Mouse (Mus musculus): ENCODE measurements around the gene Apom. TPM values are rescaled to one million over a fixed set of nuclear protein-coding genes. Genes with fewer than 3 reads are reported as not detected.

The Apom gene
- total and polyA plus RNA-seq, 2 experiments from 2014 or later: 0.37 TPM; not detected in 1

DNA sequence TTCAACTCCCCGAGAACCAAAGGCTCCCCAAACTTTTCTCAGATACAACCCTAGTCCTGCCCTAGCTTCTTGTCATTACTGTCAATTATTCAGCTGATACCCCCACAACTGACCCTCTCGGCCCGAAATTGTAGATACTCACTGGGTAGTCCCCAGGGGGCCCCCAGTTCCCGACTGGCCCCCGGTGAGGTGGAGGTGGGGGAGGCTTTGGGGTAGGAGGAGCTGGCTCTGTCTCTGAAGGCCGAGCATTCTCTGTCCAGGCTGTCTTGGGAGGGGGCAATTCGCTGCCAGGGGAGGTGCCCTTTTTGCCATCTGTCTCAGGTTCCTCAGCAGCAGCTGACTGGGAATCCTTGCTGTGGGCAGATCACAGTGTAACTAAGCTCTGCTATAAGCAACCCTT is 27.8 kb upstream of the Apom start:
- no peak for ATAC-seq
- Histone ChIP-seq H3K9ac (replicated peaks; ENCODE audit: low read length) (no peak overlapping the region), H3K4me2 (ENCODE audit: low read depth, low read length) (no peak overlapping the region), H3K27ac (no peak overlapping the region), H3K9me3 (ENCODE audit: low read length) (no peaks in the 10 kb centered on the region), H3K4me3 (ENCODE audit: low read length) (no peak overlapping the region), H3K27me3 (ENCODE audit: insufficient read depth, low read length) (no peaks in the 10 kb centered on the region), H3K36me3 (ENCODE audit: insufficient read depth, low read length) (peaks cover 75% of the 10 kb centered on the region), H3K4me1 (ENCODE audit: insufficient read depth, low read length) (0 out of 2 replicates have a peak, but pooled peaks cover 3% of the 10 kb centered on the region)
- no peak for DNase-seq (ENCODE audit: low spot score)
- TF ChIP-seq CTCF (IDR thresholded peaks at IDR 0.05; ENCODE audit: low read depth): no peak
- WGBS: 82% methylated on average over 7 of the region's 7 CpGs

DNA sequence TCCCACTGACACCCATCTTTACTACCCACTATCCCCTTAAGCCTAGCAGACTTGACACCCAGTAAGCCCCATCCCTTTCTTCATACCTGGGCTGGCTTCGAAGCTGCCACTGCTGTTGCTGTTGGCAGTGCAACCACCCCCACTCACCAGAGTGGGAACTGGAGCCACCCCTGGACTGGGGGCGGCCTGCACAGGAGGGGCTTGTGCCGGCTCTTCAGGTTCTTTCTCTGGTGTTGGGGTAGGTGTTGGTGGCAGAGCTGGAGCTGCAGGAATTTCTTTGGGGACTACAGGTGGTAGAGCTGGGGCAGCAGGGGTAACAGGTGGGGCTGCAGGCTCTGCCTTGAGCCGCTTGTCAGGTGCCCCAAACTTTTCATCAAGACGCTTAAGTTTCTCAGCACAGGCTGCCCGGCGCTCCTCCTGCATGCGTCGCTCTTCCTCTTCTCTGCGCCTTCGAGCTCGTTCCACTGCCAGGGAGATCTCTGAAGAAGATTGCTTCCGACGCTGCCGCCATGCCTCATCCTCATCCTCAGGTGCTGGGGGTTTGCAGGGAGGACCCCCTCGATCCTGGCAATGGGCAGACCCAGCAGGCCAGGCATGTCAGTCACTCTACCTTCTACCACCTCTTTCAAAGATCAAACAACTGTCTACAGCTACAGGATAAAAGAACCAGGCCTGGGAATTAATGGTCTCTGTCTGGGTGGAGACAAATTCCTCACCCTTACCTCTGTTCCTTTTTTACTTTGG is 27.2 kb upstream of the Apom start:
- H3K4me3 ChIP-seq (ENCODE audit: low read length): no peak overlapping the region
- H3K4me1 ChIP-seq (ENCODE audit: insufficient read depth, low read length): 0 out of 2 replicates have a peak, but pooled peaks cover 3% of the 10 kb centered on the region
- DNase-seq (ENCODE audit: low spot score): no peak
- no peak overlapping the region for H3K9ac ChIP-seq (replicated peaks; ENCODE audit: low read length)
- 95% methylated on average over 16 of the region's 16 CpGs for WGBS
- no peaks in the 10 kb centered on the region for H3K9me3 ChIP-seq (ENCODE audit: low read length)
- no peak for TF ChIP-seq CTCF (IDR thresholded peaks at IDR 0.05; ENCODE audit: low read depth)
- peaks cover 81% of the 10 kb centered on the region for H3K36me3 ChIP-seq (ENCODE audit: insufficient read depth, low read length)
- ATAC-seq: no peak
- H3K27me3 ChIP-seq (ENCODE audit: insufficient read depth, low read length): no peaks in the 10 kb centered on the region
- no peak overlapping the region for H3K27ac ChIP-seq
- no peak overlapping the region for H3K4me2 ChIP-seq (ENCODE audit: low read depth, low read length)

DNA sequence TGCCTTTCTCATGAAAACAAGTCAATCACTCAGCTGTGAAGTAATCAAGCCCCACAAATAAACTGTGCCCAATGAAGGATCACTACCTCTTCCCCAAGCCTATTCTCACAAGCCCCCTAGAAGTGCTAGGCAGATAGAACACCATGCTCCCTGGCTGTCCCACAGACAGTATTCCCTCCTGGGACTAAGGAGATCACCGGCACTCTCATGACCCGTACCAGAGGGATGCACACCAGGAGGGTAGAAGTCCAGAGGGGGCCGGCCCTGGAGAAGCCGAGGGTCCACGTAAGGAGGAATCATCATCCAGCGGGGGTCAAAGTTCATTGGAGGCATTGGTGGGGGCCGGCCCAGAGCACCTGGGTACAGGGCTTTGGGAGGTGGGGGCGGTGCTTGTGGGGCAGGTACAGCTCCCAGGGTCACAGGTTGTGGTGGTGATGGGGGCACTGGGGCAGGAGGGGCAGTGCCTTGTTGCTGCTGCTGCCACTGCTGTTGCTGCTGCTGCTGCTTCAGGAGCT is 25.9 kb upstream of the Apom start:
- no peak overlapping the region for H3K9ac ChIP-seq (replicated peaks; ENCODE audit: low read length)
- H3K27me3 ChIP-seq (ENCODE audit: insufficient read depth, low read length): no peaks in the 10 kb centered on the region
- no peak for DNase-seq (ENCODE audit: low spot score)
- no peaks in the 10 kb centered on the region for H3K9me3 ChIP-seq (ENCODE audit: low read length)
- 89% methylated on average over 8 of the region's 8 CpGs for WGBS
- peaks cover 94% of the 10 kb centered on the region for H3K36me3 ChIP-seq (ENCODE audit: insufficient read depth, low read length)
- no peak overlapping the region for H3K27ac ChIP-seq
- H3K4me3 ChIP-seq (ENCODE audit: low read length): no peak overlapping the region
- H3K4me1 ChIP-seq (ENCODE audit: insufficient read depth, low read length): 0 out of 2 replicates have a peak, but pooled peaks cover 3% of the 10 kb centered on the region
- no peak for TF ChIP-seq CTCF (IDR thresholded peaks at IDR 0.05; ENCODE audit: low read depth)
- no peak for ATAC-seq
- no peak overlapping the region for H3K4me2 ChIP-seq (ENCODE audit: low read depth, low read length)

DNA sequence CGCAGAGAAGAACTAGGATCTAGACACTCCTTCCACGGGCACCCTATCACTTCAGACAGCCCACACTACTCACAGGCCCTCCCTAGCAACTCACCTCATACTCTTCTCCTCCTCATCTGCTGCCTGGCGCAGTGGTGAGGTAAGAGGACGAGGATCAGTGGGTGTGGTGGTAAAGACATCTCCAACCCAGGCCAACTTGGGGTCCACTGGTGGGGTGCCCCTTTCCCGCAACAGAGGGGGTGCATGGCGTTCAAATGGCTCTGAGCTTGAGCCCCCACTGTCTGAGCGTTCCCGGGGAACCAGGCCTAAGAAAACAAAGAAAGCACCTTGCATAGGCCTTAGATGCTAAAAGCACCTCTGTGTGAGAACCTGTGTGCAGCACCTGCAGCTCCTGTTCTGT is 25.4 kb upstream of the Apom start:
- no peak overlapping the region for H3K4me3 ChIP-seq (ENCODE audit: low read length)
- no peak for DNase-seq (ENCODE audit: low spot score)
- H3K9ac ChIP-seq (replicated peaks; ENCODE audit: low read length): no peak overlapping the region
- H3K36me3 ChIP-seq (ENCODE audit: insufficient read depth, low read length): peaks cover 99% of the 10 kb centered on the region
- H3K27ac ChIP-seq: no peak overlapping the region
- H3K9me3 ChIP-seq (ENCODE audit: low read length): no peaks in the 10 kb centered on the region
- WGBS: 90% methylated on average over 8 of the region's 8 CpGs
- H3K27me3 ChIP-seq (ENCODE audit: insufficient read depth, low read length): no peaks in the 10 kb centered on the region
- no peak for ATAC-seq
- no peak overlapping the region for H3K4me2 ChIP-seq (ENCODE audit: low read depth, low read length)
- H3K4me1 ChIP-seq (ENCODE audit: insufficient read depth, low read length): no peaks in the 10 kb centered on the region
- TF ChIP-seq CTCF (IDR thresholded peaks at IDR 0.05; ENCODE audit: low read depth): no peak

DNA sequence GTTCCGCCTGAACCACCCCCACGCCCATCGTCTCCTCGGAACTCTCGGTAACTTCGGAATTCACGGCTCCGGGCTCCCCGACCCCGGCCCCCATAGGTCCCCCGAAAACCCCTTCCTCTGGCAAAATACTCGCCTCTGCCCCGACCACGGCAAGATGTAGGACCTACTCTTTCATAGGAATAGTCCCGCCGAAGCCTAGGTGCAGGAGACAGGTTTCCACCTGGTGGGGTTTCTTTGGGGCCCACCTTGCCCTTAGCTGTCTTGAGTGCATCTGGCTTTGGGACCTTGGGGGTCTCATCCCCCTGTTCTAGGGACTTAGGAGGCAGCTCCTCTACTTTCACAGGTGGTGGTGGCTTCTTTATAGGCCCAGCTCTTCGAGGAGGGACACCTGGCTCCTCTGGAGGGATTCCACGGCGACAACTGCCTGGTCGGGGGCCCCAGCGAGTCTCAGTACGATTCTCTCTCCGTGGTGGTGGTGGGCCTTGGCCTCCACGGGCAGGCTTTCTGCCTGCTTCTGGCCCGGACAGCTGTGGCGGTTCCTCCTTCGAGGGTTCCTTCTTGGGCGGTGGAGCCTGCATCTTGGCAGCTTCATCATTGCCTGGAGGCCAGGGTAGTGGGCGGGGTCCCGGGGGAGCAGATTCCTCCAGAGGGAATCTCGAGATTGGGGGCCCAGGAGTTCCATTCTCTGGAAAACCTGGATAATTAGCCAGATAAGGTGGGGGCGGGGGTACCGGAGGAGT is 24.8 kb upstream of the Apom start:
- no peak overlapping the region for H3K4me3 ChIP-seq (ENCODE audit: low read length)
- H3K9me3 ChIP-seq (ENCODE audit: low read length): no peaks in the 10 kb centered on the region
- no peaks in the 10 kb centered on the region for H3K4me1 ChIP-seq (ENCODE audit: insufficient read depth, low read length)
- no peak for DNase-seq (ENCODE audit: low spot score)
- H3K9ac ChIP-seq (replicated peaks; ENCODE audit: low read length): no peak overlapping the region
- H3K27ac ChIP-seq: no peak overlapping the region
- no peak overlapping the region for H3K4me2 ChIP-seq (ENCODE audit: low read depth, low read length)
- peaks cover 98% of the 10 kb centered on the region for H3K36me3 ChIP-seq (ENCODE audit: insufficient read depth, low read length)
- WGBS: 88% methylated on average over 33 of the region's 33 CpGs
- no peak for ATAC-seq
- no peaks in the 10 kb centered on the region for H3K27me3 ChIP-seq (ENCODE audit: insufficient read depth, low read length)
- no peak for TF ChIP-seq CTCF (IDR thresholded peaks at IDR 0.05; ENCODE audit: low read depth)

DNA sequence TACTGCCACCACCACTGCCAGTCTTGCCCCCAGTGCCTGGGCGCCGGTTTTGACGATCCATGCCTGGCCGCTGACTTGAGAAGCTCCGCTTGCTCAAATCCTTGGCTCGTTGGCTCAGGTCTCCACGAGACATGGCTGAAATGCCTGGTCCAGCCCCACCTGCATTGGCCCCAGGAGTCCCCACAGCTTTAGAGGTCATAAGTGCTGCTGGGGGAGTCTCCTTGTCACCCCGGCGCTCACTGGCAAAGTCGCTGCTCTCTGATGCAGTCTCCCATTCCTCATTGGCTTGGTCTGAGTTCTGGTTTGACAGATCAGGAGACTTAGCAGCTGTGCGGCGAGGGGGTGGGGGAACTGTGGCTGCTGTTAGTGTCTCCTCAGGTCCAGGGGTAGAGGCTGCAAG is 23.6 kb upstream of the Apom start:
- no peak for TF ChIP-seq CTCF (IDR thresholded peaks at IDR 0.05; ENCODE audit: low read depth)
- no peak overlapping the region for H3K4me3 ChIP-seq (ENCODE audit: low read length)
- peaks cover 96% of the 10 kb centered on the region for H3K36me3 ChIP-seq (ENCODE audit: insufficient read depth, low read length)
- ATAC-seq (no peak), DNase-seq (ENCODE audit: low spot score) (no peak)
- no peaks in the 10 kb centered on the region for H3K4me1 ChIP-seq (ENCODE audit: insufficient read depth, low read length)
- H3K9ac ChIP-seq (replicated peaks; ENCODE audit: low read length): no peak overlapping the region
- no peak overlapping the region for H3K27ac ChIP-seq
- H3K4me2 ChIP-seq (ENCODE audit: low read depth, low read length): no peak overlapping the region
- no peaks in the 10 kb centered on the region for H3K27me3 ChIP-seq (ENCODE audit: insufficient read depth, low read length)
- WGBS: 84% methylated on average over 12 of the region's 12 CpGs
- no peaks in the 10 kb centered on the region for H3K9me3 ChIP-seq (ENCODE audit: low read length)

Measured in hindbrain, postnatal 0 days (tissue).